Mouse (Mus musculus) cortical plate, adult 2 months (tissue): ENCODE measurements around the gene Best3. TPM values are rescaled to one million over a fixed set of nuclear protein-coding genes. Genes with fewer than 3 reads are reported as not detected.

Experiments
- H3K27ac ChIP-seq: fragments of 200-500 bp; 2 replicates; pipeline ENCODE4 v1.5.1; 2012; ENCODE audit warnings: low read length, control low read depth, inconsistent platforms; ENCODE audit not compliant: insufficient read depth
- H3K4me1 ChIP-seq: fragments of 200-500 bp; 2 replicates; pipeline ENCODE4 v1.6.1; 2011; ENCODE audit warnings: low read length; ENCODE audit not compliant: control insufficient read depth, insufficient read depth
- H3K4me3 ChIP-seq: fragments of 200-500 bp; 2 replicates; pipeline ENCODE4 v1.5.1; 2011; ENCODE audit warnings: mild to moderate bottlenecking, low read length, control low read depth; ENCODE audit not compliant: insufficient read depth
- CTCF ChIP-seq: fragments of 200-500 bp; IDR thresholded peaks from 2 replicates; pipeline ENCODE4 v1.5.1; 2011; ENCODE audit warnings: mild to moderate bottlenecking, control low read depth, low read length; ENCODE audit not compliant: insufficient read depth; ENCODE audit errors: extremely low read depth
- POLR2A ChIP-seq: fragments of 200-500 bp; IDR thresholded peaks from 2 replicates; pipeline ENCODE4 v1.6.1; 2011; ENCODE audit warnings: mild to moderate bottlenecking, low read length, control low read depth; ENCODE audit not compliant: insufficient read depth; ENCODE audit errors: extremely low read depth
- polyA plus RNA-seq: library from polyadenylated mRNA; depleted of rRNA; stranded (reverse); fragments of >200 nt; gene quantifications from 2 replicates; pipeline ENCODE4 v1.2.3, GENCODE M21; 2012

Gene Best3
- polyA plus RNA-seq, 1 experiment, result 0.04 TPM

- no peak overlapping the region for H3K27ac ChIP-seq
- H3K4me1 ChIP-seq, result no peaks in the 10 kb centered on the region
- no peak overlapping the region for H3K4me3 ChIP-seq
- TF ChIP-seq CTCF (no peak), POLR2A (no peak)
Observed at GRCm38 (mm10) chr10:116977455-116977854, 8.7 kb upstream of the Best3 start.

- no peak for TF ChIP-seq CTCF
- no peak for TF ChIP-seq POLR2A
- Histone ChIP-seq H3K4me3 (no peak overlapping the region), H3K4me1 (no peaks in the 10 kb centered on the region), H3K27ac (no peak overlapping the region)
Observed at GRCm38 (mm10) chr10:116977858-116978257, 8.3 kb upstream of the Best3 start.

- TF ChIP-seq CTCF (no peak), POLR2A (no peak)
- Histone ChIP-seq H3K4me3 (no peak overlapping the region), H3K4me1 (no peaks in the 10 kb centered on the region), H3K27ac (no peak overlapping the region)
Observed at GRCm38 (mm10) chr10:116978841-116979240, 7.3 kb upstream of the Best3 start.

GRCm38 (mm10) chr10:116980273-116980672, 5.8 kb upstream of the Best3 start:
- TF ChIP-seq POLR2A (no peak), CTCF (no peak)
- Histone ChIP-seq H3K4me1 (no peaks in the 10 kb centered on the region), H3K27ac (no peak overlapping the region), H3K4me3 (no peak overlapping the region)

GRCm38 (mm10) chr10:116980888-116981287, 5.2 kb upstream of the Best3 start:
- TF ChIP-seq CTCF (peak; percentile 36), POLR2A (no peak)
- H3K4me1 ChIP-seq, result no peaks in the 10 kb centered on the region
- H3K27ac ChIP-seq, result no peak overlapping the region
- no peak overlapping the region for H3K4me3 ChIP-seq

GRCm38 (mm10) chr10:116982526-116982925, 3.6 kb upstream of the Best3 start:
- no peak for TF ChIP-seq CTCF
- no peak for TF ChIP-seq POLR2A
- Histone ChIP-seq H3K4me1 (no peaks in the 10 kb centered on the region), H3K27ac (no peak overlapping the region), H3K4me3 (no peak overlapping the region)

- Histone ChIP-seq H3K4me3 (no peak overlapping the region), H3K27ac (no peak overlapping the region), H3K4me1 (no peaks in the 10 kb centered on the region)
- TF ChIP-seq CTCF (no peak), POLR2A (no peak)
Observed at GRCm38 (mm10) chr10:116984836-116985235, 1.3 kb upstream of the Best3 start.

- TF ChIP-seq CTCF (no peak), POLR2A (no peak)
- no peak overlapping the region for H3K4me3 ChIP-seq
- no peaks in the 10 kb centered on the region for H3K4me1 ChIP-seq
- H3K27ac ChIP-seq, result no peak overlapping the region
Observed at GRCm38 (mm10) chr10:116993971-116994370, 7.9 kb downstream of the Best3 start.

- no peaks in the 10 kb centered on the region for H3K4me1 ChIP-seq
- H3K4me3 ChIP-seq, result no peak overlapping the region
- TF ChIP-seq POLR2A (no peak), CTCF (no peak)
- no peak overlapping the region for H3K27ac ChIP-seq
Observed at GRCm38 (mm10) chr10:116995162-116995561, 9.0 kb downstream of the Best3 start.

GRCm38 (mm10) chr10:116995584-116996235, 9.6 kb downstream of the Best3 start:
- TF ChIP-seq CTCF (no peak), POLR2A (no peak)
- no peaks in the 10 kb centered on the region for H3K4me1 ChIP-seq
- H3K4me3 ChIP-seq, result no peak overlapping the region
- no peak overlapping the region for H3K27ac ChIP-seq
